Mouse (Mus musculus): ENCODE data around the gene Sectm1a. TPM values are rescaled to one million over a fixed set of nuclear protein-coding genes. Genes with fewer than 3 reads are reported as not detected.
"Not testable (repeated sequence)": the region's sequence is repeated elsewhere in the genome, so short reads cannot be mapped to it uniquely, and the experiment has no call there.

Gene Sectm1a
- polyA plus RNA-seq, 1 experiment from 2014 or later = 0.41 TPM

DNA sequence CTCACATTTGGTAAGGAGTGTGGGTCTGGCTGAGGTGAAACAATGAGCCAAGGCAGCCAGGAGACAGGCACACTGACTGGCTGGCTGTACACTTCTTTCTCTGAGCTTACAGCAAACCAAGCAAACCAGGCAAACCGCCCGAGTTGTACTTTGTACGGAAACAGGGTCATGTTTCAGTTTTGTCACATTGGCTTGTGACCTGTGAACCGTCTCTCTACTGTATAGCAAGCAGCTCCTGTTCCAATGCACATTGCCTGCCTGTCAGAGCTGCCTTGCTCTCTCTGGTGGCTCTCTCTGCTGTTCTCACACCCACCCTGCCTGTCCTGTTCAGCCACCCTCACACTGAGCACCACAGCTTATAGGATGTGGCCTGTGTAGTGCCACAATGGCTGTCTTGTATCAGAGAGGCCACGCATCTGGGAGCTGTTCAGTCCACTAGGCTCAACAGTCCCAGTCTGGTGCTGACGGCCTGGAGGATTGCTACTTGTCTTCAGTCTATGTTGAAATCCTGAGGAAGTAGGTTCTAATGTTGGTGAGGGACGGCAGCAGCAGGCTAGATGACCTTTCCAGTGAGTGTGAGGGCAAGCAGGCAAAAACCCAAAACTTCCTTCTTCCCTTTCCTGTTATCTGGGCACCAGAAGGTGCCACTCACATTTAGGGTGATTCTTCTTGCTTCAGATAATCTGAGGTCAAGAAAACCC, 24.3 kb downstream of the Sectm1a start:
- Histone ChIP-seq H3K27me3 (ENCODE audit: insufficient read depth, low read length) (no peaks in the 10 kb centered on the region), H3K27ac (ENCODE audit: low read length) (peak overlapping the region; percentile 65), H3K4me3 (ENCODE audit: low read length) (no peak overlapping the region), H3K4me2 (replicated peaks; ENCODE audit: low read depth, low read length) (no peak overlapping the region), H3K36me3 (ENCODE audit: insufficient read depth, low read length) (no peaks in the 10 kb centered on the region), H3K9ac (replicated peaks; ENCODE audit: low read length) (peak overlapping the region; percentile 29; the same call in 1 of the 2 replicates), H3K4me1 (ENCODE audit: insufficient read depth, low read length) (peaks cover 13% of the 10 kb centered on the region), H3K9me3 (ENCODE audit: low read length) (no peaks in the 10 kb centered on the region)
- 34% methylated on average over 7 of the region's 7 CpGs for WGBS
- peak; percentile 76 for ATAC-seq (ENCODE audit: low FRiP score, low TSS enrichment)

DNA sequence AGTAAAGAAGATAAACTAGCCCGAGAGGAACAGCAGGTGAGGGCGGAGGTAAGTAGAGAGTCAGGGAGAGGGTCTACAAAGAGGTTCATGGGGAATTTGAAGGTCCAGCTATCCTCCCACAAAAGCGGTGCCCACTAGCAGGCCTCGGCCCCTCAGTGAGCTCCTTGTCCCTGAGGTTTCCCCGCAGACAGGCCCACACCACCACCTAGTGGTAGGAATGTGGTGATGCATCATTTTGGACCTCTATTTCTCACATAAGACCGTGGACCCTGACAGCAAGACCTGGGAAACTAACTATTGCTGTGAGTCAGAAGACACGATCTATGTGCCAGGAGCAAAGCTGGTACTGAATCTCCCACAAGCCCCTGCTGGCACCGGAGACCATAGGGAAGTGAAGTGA, 27.5 kb downstream of the Sectm1a start:
- no peak for ATAC-seq (ENCODE audit: low FRiP score, low TSS enrichment)
- Histone ChIP-seq H3K27me3 (ENCODE audit: insufficient read depth, low read length) (no peaks in the 10 kb centered on the region), H3K4me1 (ENCODE audit: insufficient read depth, low read length) (peaks cover 13% of the 10 kb centered on the region), H3K36me3 (ENCODE audit: insufficient read depth, low read length) (no peaks in the 10 kb centered on the region), H3K9me3 (ENCODE audit: low read length) (no peaks in the 10 kb centered on the region), H3K9ac (replicated peaks; ENCODE audit: low read length) (no peak overlapping the region), H3K27ac (ENCODE audit: low read length) (no peak overlapping the region), H3K4me2 (replicated peaks; ENCODE audit: low read depth, low read length) (no peak overlapping the region), H3K4me3 (ENCODE audit: low read length) (no peak overlapping the region)
- 15% methylated on average over 8 of the region's 8 CpGs for WGBS

DNA sequence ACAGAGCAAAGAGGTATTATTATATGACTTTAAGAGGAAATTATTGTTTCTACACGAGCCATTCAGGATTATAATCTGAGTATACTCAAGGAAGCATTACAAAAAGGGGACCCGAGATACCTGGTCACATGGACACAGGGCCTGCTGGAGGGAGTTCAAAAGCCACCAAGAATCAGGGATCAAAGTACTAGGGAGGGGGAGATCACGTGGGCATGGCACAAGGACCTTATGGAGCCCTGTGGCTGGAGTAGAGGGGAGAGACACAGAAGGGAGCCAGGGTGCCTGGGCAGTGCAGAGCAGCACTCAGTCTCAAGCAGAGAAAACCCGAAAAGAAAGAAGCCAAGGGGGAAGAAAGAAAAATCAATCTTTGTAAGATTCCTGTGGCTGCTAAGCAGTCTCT, 28.6 kb downstream of the Sectm1a start:
- Histone ChIP-seq H3K4me1 (ENCODE audit: insufficient read depth, low read length) (peaks cover 13% of the 10 kb centered on the region), H3K36me3 (ENCODE audit: insufficient read depth, low read length) (no peaks in the 10 kb centered on the region), H3K4me3 (ENCODE audit: low read length) (no peak overlapping the region), H3K27ac (ENCODE audit: low read length) (no peak overlapping the region), H3K9me3 (ENCODE audit: low read length) (no peaks in the 10 kb centered on the region), H3K27me3 (ENCODE audit: insufficient read depth, low read length) (no peaks in the 10 kb centered on the region), H3K4me2 (replicated peaks; ENCODE audit: low read depth, low read length) (no peak overlapping the region), H3K9ac (replicated peaks; ENCODE audit: low read length) (no peak overlapping the region)
- no peak for ATAC-seq (ENCODE audit: low FRiP score, low TSS enrichment)
- 60% methylated on average over 4 of the region's 4 CpGs for WGBS

DNA sequence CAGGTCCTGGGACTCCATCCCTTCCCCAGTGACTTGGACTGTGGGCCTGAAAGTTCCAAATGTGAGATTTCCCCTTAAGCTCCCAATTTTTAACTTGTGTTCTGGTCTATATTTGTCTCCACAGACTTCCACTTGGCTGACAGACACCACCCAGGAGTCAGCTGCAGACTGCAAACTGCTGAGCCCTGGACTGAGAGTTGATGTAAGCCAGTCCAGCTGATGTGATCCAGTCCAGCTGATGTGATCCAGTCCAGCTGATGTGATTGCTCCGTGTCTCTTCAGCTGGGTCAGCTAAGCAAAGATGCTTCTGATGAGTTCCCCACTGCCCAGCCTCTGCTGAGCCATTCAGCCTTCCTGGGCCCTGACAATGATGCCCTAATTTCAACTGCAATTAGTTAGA, 29.2 kb downstream of the Sectm1a start:
- H3K36me3 ChIP-seq (ENCODE audit: insufficient read depth, low read length) = no peaks in the 10 kb centered on the region
- no peak overlapping the region for H3K4me3 ChIP-seq (ENCODE audit: low read length)
- no peaks in the 10 kb centered on the region for H3K9me3 ChIP-seq (ENCODE audit: low read length)
- no peaks in the 10 kb centered on the region for H3K27me3 ChIP-seq (ENCODE audit: insufficient read depth, low read length)
- H3K4me2 ChIP-seq (replicated peaks; ENCODE audit: low read depth, low read length) = no peak overlapping the region
- no peak for ATAC-seq (ENCODE audit: low FRiP score, low TSS enrichment)
- H3K9ac ChIP-seq (replicated peaks; ENCODE audit: low read length) = no peak overlapping the region
- H3K27ac ChIP-seq (ENCODE audit: low read length) = no peak overlapping the region
- WGBS = 79% methylated on average over 1 of the region's 1 CpGs
- peaks cover 9% of the 10 kb centered on the region for H3K4me1 ChIP-seq (ENCODE audit: insufficient read depth, low read length)

DNA sequence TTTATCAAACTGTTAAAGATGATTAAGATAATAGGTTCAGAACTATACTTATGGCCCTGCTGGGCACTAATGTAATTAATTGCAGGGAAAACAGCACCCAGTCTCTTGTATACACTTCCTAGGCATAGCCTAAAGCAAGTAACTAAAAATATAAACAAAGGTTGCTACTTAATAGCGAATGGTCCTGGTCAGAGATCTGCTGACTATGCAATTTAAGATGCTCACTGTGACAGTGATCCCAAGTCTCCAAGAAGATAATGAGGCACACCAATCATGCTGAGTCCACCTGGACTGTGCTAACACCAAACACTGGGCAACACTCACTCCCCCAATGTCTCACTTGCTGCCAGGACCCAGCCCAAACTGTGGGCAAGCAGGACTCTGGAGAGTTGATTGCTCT, 31.2 kb downstream of the Sectm1a start:
- Histone ChIP-seq H3K4me1 (ENCODE audit: insufficient read depth, low read length) (no peaks in the 10 kb centered on the region), H3K4me3 (ENCODE audit: low read length) (no peak overlapping the region), H3K4me2 (replicated peaks; ENCODE audit: low read depth, low read length) (no peak overlapping the region), H3K36me3 (ENCODE audit: insufficient read depth, low read length) (no peaks in the 10 kb centered on the region), H3K27ac (ENCODE audit: low read length) (no peak overlapping the region), H3K27me3 (ENCODE audit: insufficient read depth, low read length) (no peaks in the 10 kb centered on the region), H3K9me3 (ENCODE audit: low read length) (no peaks in the 10 kb centered on the region), H3K9ac (replicated peaks; ENCODE audit: low read length) (no peak overlapping the region)
- 50% methylated on average over 1 of the region's 1 CpGs for WGBS
- ATAC-seq (ENCODE audit: low FRiP score, low TSS enrichment) = no peak

DNA sequence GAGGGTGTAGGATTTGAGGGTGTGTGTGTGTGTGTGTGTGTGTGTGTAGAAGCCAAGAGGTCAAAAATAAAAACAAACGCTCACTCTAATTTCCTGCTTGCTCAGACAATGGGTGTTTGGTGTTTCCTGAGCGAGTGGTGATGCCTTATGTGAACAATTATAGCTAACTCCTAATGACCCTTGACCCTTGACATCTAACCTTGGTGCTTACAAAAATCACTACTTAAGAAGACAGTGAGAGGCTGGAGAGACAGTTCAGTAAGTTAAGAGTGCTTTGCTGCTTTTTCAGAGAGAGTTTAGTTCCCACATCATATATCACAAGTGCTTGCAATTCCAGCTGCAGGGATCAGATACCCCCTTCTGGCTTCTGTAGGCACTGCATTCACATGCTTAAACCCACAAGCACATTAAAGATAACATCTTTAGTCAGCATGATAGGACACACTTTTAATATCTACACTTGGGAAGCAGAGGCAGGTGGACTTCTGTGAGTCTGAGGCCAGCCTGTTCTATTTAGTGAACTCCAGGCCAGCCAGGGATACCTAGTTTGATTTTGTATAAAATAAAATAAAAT, 33.1 kb downstream of the Sectm1a start:
- ATAC-seq (ENCODE audit: low FRiP score, low TSS enrichment) = no peak
- no peak overlapping the region for H3K4me2 ChIP-seq (replicated peaks; ENCODE audit: low read depth, low read length)
- no peaks in the 10 kb centered on the region for H3K36me3 ChIP-seq (ENCODE audit: insufficient read depth, low read length)
- H3K27me3 ChIP-seq (ENCODE audit: insufficient read depth, low read length) = no peaks in the 10 kb centered on the region
- H3K4me1 ChIP-seq (ENCODE audit: insufficient read depth, low read length) = no peaks in the 10 kb centered on the region
- no peak overlapping the region for H3K9ac ChIP-seq (replicated peaks; ENCODE audit: low read length)
- H3K4me3 ChIP-seq (ENCODE audit: low read length) = no peak overlapping the region
- no peak overlapping the region for H3K27ac ChIP-seq (ENCODE audit: low read length)
- H3K9me3 ChIP-seq (ENCODE audit: low read length) = no peaks in the 10 kb centered on the region
- 37% methylated on average over 2 of the region's 2 CpGs for WGBS

DNA sequence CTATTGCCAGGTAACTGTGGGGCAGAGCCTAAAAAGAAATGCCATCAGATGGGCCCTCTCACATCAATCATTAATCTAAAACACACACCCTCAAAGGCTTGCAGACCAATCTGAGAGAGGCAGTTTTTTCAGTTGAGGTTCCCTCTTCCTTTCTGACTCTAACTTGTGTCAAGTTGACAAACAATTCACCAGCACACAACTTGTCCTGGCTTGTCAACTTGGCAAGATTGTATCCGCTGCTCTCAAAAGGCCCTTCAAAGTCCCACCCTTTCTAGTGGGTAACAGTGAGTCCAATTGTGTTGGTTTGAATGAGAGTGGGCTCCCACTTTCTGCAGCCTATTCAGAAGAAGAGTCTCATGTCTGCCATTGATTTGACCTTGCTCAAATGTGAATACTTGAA, 35.7 kb downstream of the Sectm1a start:
- Histone ChIP-seq H3K4me1 (ENCODE audit: insufficient read depth, low read length) (no peaks in the 10 kb centered on the region), H3K9me3 (ENCODE audit: low read length) (no peaks in the 10 kb centered on the region), H3K27ac (ENCODE audit: low read length) (no peak overlapping the region), H3K27me3 (ENCODE audit: insufficient read depth, low read length) (no peaks in the 10 kb centered on the region), H3K4me2 (replicated peaks; ENCODE audit: low read depth, low read length) (no peak overlapping the region), H3K9ac (replicated peaks; ENCODE audit: low read length) (no peak overlapping the region), H3K4me3 (ENCODE audit: low read length) (no peak overlapping the region), H3K36me3 (ENCODE audit: insufficient read depth, low read length) (no peaks in the 10 kb centered on the region)
- 81% methylated on average over 1 of the region's 1 CpGs for WGBS
- no peak for ATAC-seq (ENCODE audit: low FRiP score, low TSS enrichment)

DNA sequence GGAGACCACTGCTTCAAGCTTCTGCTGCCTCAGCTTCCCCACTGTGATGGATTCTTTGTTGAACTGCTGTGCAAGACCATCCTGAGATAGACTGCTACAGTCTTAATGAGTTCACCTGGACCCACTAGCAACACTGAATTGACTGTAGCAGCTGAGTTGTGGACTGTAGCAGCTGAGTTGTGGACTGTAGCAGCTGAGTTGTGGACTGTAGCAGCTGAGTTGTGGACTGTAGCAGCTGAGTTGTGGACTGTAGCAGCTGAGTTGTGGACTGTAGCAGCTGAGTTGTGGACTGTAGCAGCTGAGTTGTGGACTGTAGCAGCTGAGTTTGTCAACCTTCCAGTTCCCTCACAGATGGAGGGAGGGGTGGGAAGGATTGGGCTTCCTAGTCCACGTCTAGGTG, 38.0 kb downstream of the Sectm1a start:
- H3K9me3 ChIP-seq (ENCODE audit: low read length); H3K27me3 ChIP-seq (ENCODE audit: insufficient read depth, low read length); H3K4me3 ChIP-seq (ENCODE audit: low read length); H3K4me2 ChIP-seq (replicated peaks; ENCODE audit: low read depth, low read length); H3K27ac ChIP-seq (ENCODE audit: low read length); ATAC-seq (ENCODE audit: low FRiP score, low TSS enrichment); H3K4me1 ChIP-seq (ENCODE audit: insufficient read depth, low read length); H3K36me3 ChIP-seq (ENCODE audit: insufficient read depth, low read length); H3K9ac ChIP-seq (replicated peaks; ENCODE audit: low read length): not testable (repeated sequence)
- WGBS = 58% methylated on average over 1 of the region's 1 CpGs

DNA sequence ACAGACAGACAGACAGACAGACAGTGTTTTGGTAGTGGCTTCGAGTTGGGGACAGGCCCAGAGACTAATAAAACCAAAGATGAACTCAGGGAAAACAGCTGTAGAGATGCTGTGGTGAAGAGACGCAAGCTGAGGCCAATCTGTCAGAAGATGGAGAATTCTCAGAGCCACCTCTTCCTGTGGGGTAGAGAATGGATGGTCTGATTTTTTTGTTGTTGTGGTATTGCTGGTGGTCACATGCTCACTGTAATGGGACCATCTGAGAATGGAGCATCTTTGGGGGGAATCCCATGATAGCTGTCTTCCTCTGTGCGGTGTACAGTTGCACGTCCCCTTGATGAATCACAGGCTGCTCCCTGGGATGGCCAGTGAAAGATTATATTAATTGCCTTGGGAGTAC, 38.5 kb downstream of the Sectm1a start:
- no peaks in the 10 kb centered on the region for H3K36me3 ChIP-seq (ENCODE audit: insufficient read depth, low read length)
- WGBS = 73% methylated on average over 4 of the region's 4 CpGs
- H3K27ac ChIP-seq (ENCODE audit: low read length) = no peak overlapping the region
- no peak overlapping the region for H3K4me2 ChIP-seq (replicated peaks; ENCODE audit: low read depth, low read length)
- H3K9ac ChIP-seq (replicated peaks; ENCODE audit: low read length) = no peak overlapping the region
- no peaks in the 10 kb centered on the region for H3K27me3 ChIP-seq (ENCODE audit: insufficient read depth, low read length)
- H3K9me3 ChIP-seq (ENCODE audit: low read length) = no peaks in the 10 kb centered on the region
- ATAC-seq (ENCODE audit: low FRiP score, low TSS enrichment) = no peak
- H3K4me3 ChIP-seq (ENCODE audit: low read length) = no peak overlapping the region
- no peaks in the 10 kb centered on the region for H3K4me1 ChIP-seq (ENCODE audit: insufficient read depth, low read length)

DNA sequence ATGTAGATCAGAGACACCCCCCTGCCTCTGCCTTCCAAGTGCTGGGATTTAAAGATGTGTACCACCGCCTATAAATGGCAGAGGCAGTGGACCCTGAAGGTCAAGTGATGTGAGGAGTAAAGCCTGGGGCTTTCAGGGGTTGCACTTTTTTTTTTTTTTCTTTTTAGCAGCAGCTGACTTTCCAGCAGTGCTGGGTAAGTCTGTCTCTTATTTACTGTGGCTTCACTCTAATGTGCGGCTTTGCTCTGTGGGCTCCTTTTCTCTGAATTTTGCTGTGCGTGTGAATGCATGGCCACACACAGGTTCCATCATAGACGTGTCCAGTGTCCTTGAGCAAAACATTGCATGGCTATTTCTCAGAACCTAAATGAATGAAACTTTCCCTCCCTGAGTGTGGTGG, 39.4 kb downstream of the Sectm1a start:
- H3K27ac ChIP-seq (ENCODE audit: low read length) = no peak overlapping the region
- H3K36me3 ChIP-seq (ENCODE audit: insufficient read depth, low read length) = no peaks in the 10 kb centered on the region
- no peak overlapping the region for H3K4me3 ChIP-seq (ENCODE audit: low read length)
- no peaks in the 10 kb centered on the region for H3K4me1 ChIP-seq (ENCODE audit: insufficient read depth, low read length)
- 61% methylated on average over 4 of the region's 4 CpGs for WGBS
- H3K27me3 ChIP-seq (ENCODE audit: insufficient read depth, low read length) = no peaks in the 10 kb centered on the region
- ATAC-seq (ENCODE audit: low FRiP score, low TSS enrichment) = no peak
- H3K9me3 ChIP-seq (ENCODE audit: low read length) = no peaks in the 10 kb centered on the region
- H3K4me2 ChIP-seq (replicated peaks; ENCODE audit: low read depth, low read length) = no peak overlapping the region
- H3K9ac ChIP-seq (replicated peaks; ENCODE audit: low read length) = no peak overlapping the region

All from kidney, embryonic 16.5 days (tissue).